Mouse (Mus musculus): ENCODE results near the gene Myrip. TPM values are rescaled to one million over a fixed set of nuclear protein-coding genes. Genes with fewer than 3 reads are reported as not detected.

Myrip gene
- polyA plus RNA-seq, 1 experiment from 2014 or later = 0.84 TPM

DNA sequence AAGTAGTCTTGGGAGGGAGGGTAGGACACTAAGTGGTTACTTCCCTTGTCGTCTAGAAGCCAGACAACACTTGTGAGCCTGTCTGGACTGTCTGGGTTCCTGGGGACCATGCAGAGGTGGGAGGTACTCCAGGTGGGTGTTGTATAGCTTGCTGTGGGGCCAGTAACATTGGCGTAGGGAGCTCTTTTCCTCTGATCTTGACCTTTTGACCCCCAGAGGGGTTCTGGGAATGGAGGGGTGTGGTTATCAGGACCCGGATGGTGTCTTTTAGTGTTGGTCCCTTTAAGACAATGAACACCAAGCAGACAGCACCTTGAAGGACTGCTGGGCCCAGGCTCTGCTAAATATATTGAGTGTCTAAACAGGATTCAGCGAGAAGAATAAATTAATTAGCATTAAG is 36.9 kb downstream of the Myrip start:
- no peaks in the 10 kb centered on the region for H3K4me1 ChIP-seq
- H3K9me3 ChIP-seq (replicated peaks) = no peaks in the 10 kb centered on the region
- no peak for ATAC-seq (ENCODE audit: insufficient number of reproducible peaks, low FRiP score, low TSS enrichment, low read depth)
- WGBS = 45% methylated on average over 4 of the region's 4 CpGs
- H3K27me3 ChIP-seq = no peaks in the 10 kb centered on the region
- H3K4me2 ChIP-seq (replicated peaks) = no peak overlapping the region
- H3K4me3 ChIP-seq (replicated peaks) = no peak overlapping the region
- no peak overlapping the region for H3K27ac ChIP-seq (replicated peaks)
- no peak overlapping the region for H3K9ac ChIP-seq
- no peaks in the 10 kb centered on the region for H3K36me3 ChIP-seq

DNA sequence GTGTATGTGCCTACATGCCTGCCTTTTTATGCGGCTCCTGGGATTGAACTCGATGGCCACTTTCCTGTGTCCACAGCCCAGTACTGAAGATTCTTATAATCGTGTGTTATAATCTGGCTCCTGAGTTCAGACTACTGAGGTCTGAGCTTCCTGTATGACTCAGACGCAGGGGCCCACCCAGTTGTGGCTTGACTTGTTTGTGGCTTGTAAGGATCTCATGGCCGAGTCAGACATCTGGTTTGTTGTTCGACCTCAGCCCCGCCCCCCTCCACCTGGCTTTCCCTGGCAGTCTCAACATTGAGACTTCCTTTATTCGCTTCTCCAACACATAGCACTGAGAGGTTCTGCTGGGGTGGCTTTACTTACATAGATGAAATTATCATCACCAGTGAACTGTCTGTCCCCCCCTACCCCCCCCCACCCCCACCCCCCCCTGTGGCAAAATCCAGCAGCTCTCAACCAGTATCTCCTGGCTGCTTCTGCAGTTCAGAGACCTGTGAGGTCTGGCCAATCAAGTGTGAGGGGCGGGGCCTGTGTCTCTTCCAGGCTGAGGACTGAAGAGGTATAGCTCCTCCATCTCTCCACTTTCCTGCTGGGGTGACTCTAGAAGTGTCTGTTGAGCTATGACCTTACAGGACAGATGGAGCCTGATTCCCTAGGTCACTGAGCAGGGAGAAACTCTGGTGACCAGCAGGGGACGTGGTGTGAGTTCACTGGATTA is 38.8 kb downstream of the Myrip start:
- no peaks in the 10 kb centered on the region for H3K27me3 ChIP-seq
- H3K9ac ChIP-seq = no peak overlapping the region
- no peak overlapping the region for H3K4me2 ChIP-seq (replicated peaks)
- H3K36me3 ChIP-seq = no peaks in the 10 kb centered on the region
- 48% methylated on average over 10 of the region's 10 CpGs for WGBS
- peak; percentile 32; the same call in 1 of the 2 replicates for ATAC-seq (ENCODE audit: insufficient number of reproducible peaks, low FRiP score, low TSS enrichment, low read depth)
- no peaks in the 10 kb centered on the region for H3K9me3 ChIP-seq (replicated peaks)
- no peaks in the 10 kb centered on the region for H3K4me1 ChIP-seq
- H3K27ac ChIP-seq (replicated peaks) = no peak overlapping the region
- no peak overlapping the region for H3K4me3 ChIP-seq (replicated peaks)

DNA sequence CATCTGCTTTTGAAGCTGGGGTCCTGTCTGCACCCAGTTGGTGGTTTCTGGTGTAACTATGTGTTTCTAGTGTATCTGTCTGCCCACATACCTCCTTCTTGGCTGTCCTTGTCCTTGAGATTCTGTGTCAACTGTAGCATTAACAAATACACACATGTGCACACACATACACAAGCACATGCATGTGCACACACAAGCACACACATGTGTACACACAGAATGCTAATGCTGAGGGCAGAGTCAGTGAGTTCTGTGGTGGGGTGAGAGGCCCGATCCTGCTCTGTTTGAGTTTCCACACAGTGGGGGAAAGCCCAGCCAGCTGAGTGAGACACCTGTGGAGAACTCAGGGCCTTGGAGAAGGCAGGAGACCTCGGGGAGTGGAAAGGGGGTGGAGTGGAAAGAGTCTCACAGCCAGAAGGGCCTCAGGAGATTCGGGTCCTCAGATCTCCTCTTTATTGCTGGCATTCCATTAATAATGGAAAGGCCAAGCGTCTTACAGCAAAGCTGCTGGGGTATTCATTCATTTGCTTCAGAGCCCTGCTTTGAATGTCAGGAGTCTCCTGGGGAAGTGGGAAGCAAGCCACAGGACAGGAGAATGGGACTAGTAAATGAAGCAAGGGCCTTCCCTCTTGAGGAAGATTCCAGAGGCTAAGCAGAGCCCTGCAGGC is 41.9 kb downstream of the Myrip start:
- no peak overlapping the region for H3K4me2 ChIP-seq (replicated peaks)
- no peak for ATAC-seq (ENCODE audit: insufficient number of reproducible peaks, low FRiP score, low TSS enrichment, low read depth)
- no peak overlapping the region for H3K9ac ChIP-seq
- no peaks in the 10 kb centered on the region for H3K27me3 ChIP-seq
- no peaks in the 10 kb centered on the region for H3K9me3 ChIP-seq (replicated peaks)
- H3K36me3 ChIP-seq = no peaks in the 10 kb centered on the region
- no peaks in the 10 kb centered on the region for H3K4me1 ChIP-seq
- no peak overlapping the region for H3K27ac ChIP-seq (replicated peaks)
- 50% methylated on average over 4 of the region's 4 CpGs for WGBS
- H3K4me3 ChIP-seq (replicated peaks) = no peak overlapping the region

DNA sequence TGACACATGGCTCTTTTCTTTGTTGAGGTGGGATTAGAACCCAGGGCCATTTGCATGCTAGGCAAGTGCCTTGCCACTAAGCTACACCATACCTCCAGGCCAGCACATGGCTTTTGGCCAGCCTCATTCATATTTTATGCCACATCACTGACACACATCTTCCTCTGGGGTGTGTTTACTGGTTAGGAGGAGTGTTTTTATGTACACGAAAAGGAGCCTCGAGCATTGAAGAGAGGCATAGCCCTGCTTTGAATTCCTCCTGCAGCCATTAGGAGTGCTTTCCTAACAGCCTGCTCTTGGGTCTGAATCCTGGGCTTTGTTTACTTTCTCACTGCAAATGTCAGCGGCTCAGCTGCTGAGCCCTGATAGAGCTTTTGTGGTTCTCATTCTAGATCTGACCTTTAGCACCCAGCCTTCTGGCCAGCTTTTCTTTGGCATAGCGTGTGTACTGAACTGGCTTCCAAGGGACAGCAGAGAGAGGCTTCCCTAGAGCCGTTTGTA is 44.4 kb downstream of the Myrip start:
- Histone ChIP-seq H3K4me1 (no peaks in the 10 kb centered on the region), H3K36me3 (no peaks in the 10 kb centered on the region), H3K27me3 (no peaks in the 10 kb centered on the region), H3K4me2 (replicated peaks) (no peak overlapping the region), H3K9me3 (replicated peaks) (no peaks in the 10 kb centered on the region), H3K27ac (replicated peaks) (no peak overlapping the region), H3K4me3 (replicated peaks) (no peak overlapping the region), H3K9ac (no peak overlapping the region)
- 25% methylated on average over 5 of the region's 5 CpGs for WGBS
- ATAC-seq (ENCODE audit: insufficient number of reproducible peaks, low FRiP score, low TSS enrichment, low read depth) = no peak

DNA sequence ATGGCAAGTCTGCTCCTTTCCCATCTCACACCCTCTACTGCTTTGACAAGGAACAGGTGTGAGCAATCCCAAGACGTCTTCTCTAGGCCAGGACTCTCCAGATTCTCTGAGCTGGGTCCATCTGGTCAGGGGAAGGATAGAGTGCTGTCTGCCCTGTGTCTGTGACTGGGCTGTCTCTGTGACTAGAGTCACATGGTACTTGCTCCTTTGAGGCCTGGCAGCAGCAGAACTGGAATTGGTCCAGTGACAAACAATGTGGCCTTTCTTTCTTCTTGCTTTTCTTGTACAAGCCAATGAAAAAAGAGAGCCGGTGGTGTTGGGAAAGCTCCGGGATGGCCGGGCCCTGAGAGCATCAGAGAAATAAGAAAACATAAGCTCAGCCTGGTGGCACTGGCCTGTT is 47.8 kb downstream of the Myrip start:
- Histone ChIP-seq H3K36me3 (no peaks in the 10 kb centered on the region), H3K4me3 (replicated peaks) (no peak overlapping the region), H3K27ac (replicated peaks) (no peak overlapping the region), H3K4me2 (replicated peaks) (no peak overlapping the region), H3K27me3 (no peaks in the 10 kb centered on the region), H3K4me1 (no peaks in the 10 kb centered on the region), H3K9me3 (replicated peaks) (no peaks in the 10 kb centered on the region), H3K9ac (no peak overlapping the region)
- no peak for ATAC-seq (ENCODE audit: insufficient number of reproducible peaks, low FRiP score, low TSS enrichment, low read depth)
- WGBS = 40% methylated on average over 4 of the region's 4 CpGs

- no peak overlapping the region for H3K4me3 ChIP-seq (replicated peaks)
- WGBS = 67% methylated on average over 6 of the region's 6 CpGs
- H3K9me3 ChIP-seq (replicated peaks) = no peaks in the 10 kb centered on the region
- H3K4me2 ChIP-seq (replicated peaks) = no peak overlapping the region
- no peak for ATAC-seq (ENCODE audit: insufficient number of reproducible peaks, low FRiP score, low TSS enrichment, low read depth)
- no peaks in the 10 kb centered on the region for H3K27me3 ChIP-seq
- H3K4me1 ChIP-seq = no peaks in the 10 kb centered on the region
- no peaks in the 10 kb centered on the region for H3K36me3 ChIP-seq
- no peak overlapping the region for H3K9ac ChIP-seq
- H3K27ac ChIP-seq (replicated peaks) = no peak overlapping the region
Observed at GRCm38 (mm10) chr9:120350346-120350745, 49.0 kb downstream of the Myrip start.

GRCm38 (mm10) chr9:120351061-120351460 is 49.7 kb downstream of the Myrip start:
- H3K4me1 ChIP-seq = no peaks in the 10 kb centered on the region
- ATAC-seq (ENCODE audit: insufficient number of reproducible peaks, low FRiP score, low TSS enrichment, low read depth) = no peak
- H3K4me2 ChIP-seq (replicated peaks) = no peak overlapping the region
- no peak overlapping the region for H3K9ac ChIP-seq
- no peaks in the 10 kb centered on the region for H3K36me3 ChIP-seq
- H3K27me3 ChIP-seq = no peaks in the 10 kb centered on the region
- no peak overlapping the region for H3K4me3 ChIP-seq (replicated peaks)
- 75% methylated on average over 7 of the region's 7 CpGs for WGBS
- H3K9me3 ChIP-seq (replicated peaks) = no peaks in the 10 kb centered on the region
- H3K27ac ChIP-seq (replicated peaks) = no peak overlapping the region

DNA sequence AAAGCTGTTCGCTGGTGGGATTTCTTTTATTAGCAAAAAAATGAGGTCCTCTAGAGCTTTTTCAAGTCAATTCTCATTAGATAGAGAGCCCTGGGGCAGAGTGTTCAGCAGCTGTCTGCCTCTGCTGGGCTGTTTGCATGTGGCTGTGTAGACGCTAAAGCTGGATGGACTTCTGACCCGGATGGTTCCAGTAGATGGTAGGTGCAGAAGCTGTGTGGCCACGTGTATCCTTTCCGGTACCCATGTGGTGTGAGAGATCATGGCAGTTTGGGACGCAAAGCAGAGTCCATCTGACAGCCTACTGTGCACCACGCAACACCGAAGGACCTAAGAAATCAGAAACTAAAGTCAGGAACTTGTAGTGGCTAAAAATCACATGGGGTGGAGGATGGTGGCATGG is 50.2 kb downstream of the Myrip start:
- ATAC-seq (ENCODE audit: insufficient number of reproducible peaks, low FRiP score, low TSS enrichment, low read depth) = no peak
- WGBS = 81% methylated on average over 8 of the region's 8 CpGs
- Histone ChIP-seq H3K4me3 (replicated peaks) (no peak overlapping the region), H3K27me3 (no peaks in the 10 kb centered on the region), H3K27ac (replicated peaks) (no peak overlapping the region), H3K9ac (no peak overlapping the region), H3K36me3 (no peaks in the 10 kb centered on the region), H3K9me3 (replicated peaks) (no peaks in the 10 kb centered on the region), H3K4me1 (no peaks in the 10 kb centered on the region), H3K4me2 (replicated peaks) (no peak overlapping the region)

DNA sequence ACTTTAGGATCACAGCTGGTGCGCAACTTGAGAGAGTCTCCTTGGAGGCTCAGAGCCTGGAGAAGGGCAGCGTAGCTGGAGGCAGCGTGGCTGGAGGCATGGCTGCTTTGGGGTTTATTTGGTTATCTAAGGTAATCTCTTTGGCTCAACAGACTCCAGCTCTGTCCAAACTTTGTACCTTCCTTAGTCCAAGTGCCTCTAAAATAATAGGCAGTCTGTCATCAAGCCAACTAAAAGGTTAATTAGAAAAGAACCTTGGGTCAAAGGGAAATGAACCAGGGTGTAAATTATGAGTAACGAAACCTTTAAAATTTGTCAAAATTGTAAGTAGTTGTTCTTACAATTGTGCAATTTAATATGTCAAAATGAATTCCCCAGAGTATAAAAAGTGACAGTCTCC is 51.7 kb downstream of the Myrip start:
- Histone ChIP-seq H3K27ac (replicated peaks) (no peak overlapping the region), H3K36me3 (no peaks in the 10 kb centered on the region), H3K9ac (no peak overlapping the region), H3K27me3 (no peaks in the 10 kb centered on the region), H3K9me3 (replicated peaks) (no peaks in the 10 kb centered on the region), H3K4me3 (replicated peaks) (no peak overlapping the region), H3K4me1 (no peaks in the 10 kb centered on the region), H3K4me2 (replicated peaks) (no peak overlapping the region)
- WGBS = 78% methylated on average over 4 of the region's 4 CpGs
- no peak for ATAC-seq (ENCODE audit: insufficient number of reproducible peaks, low FRiP score, low TSS enrichment, low read depth)

GRCm38 (mm10) chr9:120353967-120354366 is 52.7 kb downstream of the Myrip start:
- no peaks in the 10 kb centered on the region for H3K36me3 ChIP-seq
- no peaks in the 10 kb centered on the region for H3K9me3 ChIP-seq (replicated peaks)
- 0 out of 2 replicates have a peak, but pooled peaks cover under 1% of the 10 kb centered on the region for H3K27me3 ChIP-seq
- no peak overlapping the region for H3K9ac ChIP-seq
- H3K4me2 ChIP-seq (replicated peaks) = no peak overlapping the region
- no peaks in the 10 kb centered on the region for H3K4me1 ChIP-seq
- no peak for ATAC-seq (ENCODE audit: insufficient number of reproducible peaks, low FRiP score, low TSS enrichment, low read depth)
- no peak overlapping the region for H3K4me3 ChIP-seq (replicated peaks)
- 66% methylated on average over 3 of the region's 3 CpGs for WGBS
- no peak overlapping the region for H3K27ac ChIP-seq (replicated peaks)

DNA sequence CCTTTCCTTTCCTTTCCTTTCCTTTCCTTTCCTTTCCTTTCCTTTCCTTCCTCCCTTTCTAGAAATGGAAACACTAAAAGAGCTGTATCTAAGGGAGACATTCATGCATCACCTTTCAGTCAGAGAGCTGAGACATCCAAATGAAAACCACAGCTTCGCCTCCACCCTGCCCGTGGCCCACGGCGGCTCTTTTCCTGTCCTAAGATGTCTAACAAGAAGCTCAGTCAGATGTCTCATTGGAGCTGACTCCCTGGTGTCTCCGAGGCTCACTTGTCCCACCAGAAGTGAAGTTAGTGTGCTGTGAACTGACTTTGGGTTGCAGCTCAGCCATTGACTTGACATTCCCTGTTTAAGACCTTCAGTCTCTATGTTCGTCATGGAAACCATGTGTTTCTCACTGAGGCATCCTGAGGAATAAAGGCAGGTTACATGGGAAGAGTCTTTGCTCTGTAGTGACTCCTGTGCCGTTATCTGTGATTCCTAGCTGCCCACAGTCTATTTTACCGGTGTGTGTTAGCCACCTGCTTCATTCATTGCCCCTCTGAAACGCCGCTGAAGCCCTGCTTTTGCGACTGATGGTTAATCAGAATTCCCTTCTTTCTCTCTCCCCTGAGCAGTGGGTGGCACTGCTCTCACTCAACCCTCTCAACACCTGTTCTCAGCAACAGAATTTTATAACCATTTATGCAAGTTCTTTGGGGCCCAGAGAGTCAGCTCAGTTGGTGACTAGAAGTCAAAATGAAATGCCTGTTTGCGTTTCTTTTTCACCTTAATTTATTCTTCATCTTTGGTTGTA is 53.4 kb downstream of the Myrip start:
- no peak overlapping the region for H3K27ac ChIP-seq (replicated peaks)
- H3K9ac ChIP-seq = no peak overlapping the region
- WGBS = 86% methylated on average over 12 of the region's 12 CpGs
- H3K36me3 ChIP-seq = no peaks in the 10 kb centered on the region
- ATAC-seq (ENCODE audit: insufficient number of reproducible peaks, low FRiP score, low TSS enrichment, low read depth) = no peak
- no peak overlapping the region for H3K4me3 ChIP-seq (replicated peaks)
- no peaks in the 10 kb centered on the region for H3K4me1 ChIP-seq
- H3K27me3 ChIP-seq = 0 out of 2 replicates have a peak, but pooled peaks cover 3% of the 10 kb centered on the region
- no peaks in the 10 kb centered on the region for H3K9me3 ChIP-seq (replicated peaks)
- no peak overlapping the region for H3K4me2 ChIP-seq (replicated peaks)

Data from embryonic facial prominence, embryonic 15.5 days (tissue).